Mouse (Mus musculus): ENCODE measurements around the gene Col13a1.

Col13a1 gene

GRCm38 (mm10) chr10:61909004-61909403 is 69.9 kb downstream of the Col13a1 start:
- in situ Hi-C loops (cut with MboI, MseI), result no loop called here

DNA sequence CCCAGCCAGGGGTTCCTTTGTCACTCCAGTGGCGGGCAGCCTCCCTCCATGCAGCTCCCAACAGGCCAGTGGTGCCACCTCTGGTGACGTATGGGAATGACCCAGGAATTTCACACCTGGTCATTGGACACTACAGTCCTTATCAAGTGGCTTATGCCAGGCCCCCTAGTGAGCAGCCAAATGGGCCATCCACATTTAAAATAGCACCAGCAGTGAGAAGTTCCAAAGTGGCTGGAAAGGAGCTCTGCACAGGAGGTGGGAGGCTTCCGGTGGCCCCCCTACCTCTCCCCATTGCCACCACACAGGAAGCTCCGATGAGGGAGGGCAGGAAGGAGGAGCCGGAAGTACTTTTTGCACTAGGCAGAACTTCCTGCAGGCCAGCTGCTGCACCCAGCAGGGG is 72.7 kb downstream of the Col13a1 start:
- in situ Hi-C loops (cut with MboI, MseI), result no loop called here

DNA sequence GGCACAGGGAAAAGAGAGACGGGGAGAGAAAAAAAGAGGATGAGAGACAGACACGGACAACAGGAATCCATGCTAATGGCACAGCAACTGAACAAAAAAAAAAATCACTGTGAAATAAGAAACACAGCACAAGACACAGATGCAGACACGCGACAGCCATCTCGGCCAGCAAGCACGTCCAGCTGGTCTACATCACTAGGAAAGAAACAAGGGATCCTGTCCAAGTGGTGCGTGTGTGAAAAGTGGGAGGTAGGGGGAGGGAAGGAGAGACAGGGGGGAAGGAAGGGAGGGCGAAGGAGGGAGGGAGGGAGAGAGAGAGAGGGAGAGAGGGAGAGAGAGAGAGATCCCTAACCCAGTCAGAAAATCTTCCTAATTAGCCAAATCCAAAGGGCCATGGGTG is 73.6 kb downstream of the Col13a1 start:
- in situ Hi-C loops (cut with MboI, MseI), result no loop called here

DNA sequence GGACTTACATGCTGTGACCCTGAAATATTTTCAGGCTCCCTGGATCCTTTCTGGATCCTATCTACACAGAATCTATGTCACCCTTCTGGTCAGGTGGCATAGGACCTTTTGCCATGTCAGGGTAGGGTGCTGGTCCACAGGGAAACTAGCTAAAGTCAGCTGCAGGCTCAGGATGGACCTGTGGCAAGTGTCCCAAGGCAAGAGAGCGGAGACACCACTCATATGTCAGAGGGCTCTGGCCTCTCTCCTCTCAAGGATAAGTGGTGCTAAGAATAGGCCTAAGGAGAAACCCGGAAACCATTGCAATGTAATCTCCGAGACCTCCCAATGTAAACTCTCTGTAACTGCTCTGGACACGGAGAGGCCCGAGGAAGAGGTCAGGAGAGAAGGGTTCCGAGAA is 80.8 kb downstream of the Col13a1 start:
- in situ Hi-C loops (cut with MboI, MseI), result no loop called here

GRCm38 (mm10) chr10:61894564-61894963 is 84.3 kb downstream of the Col13a1 start:
- in situ Hi-C loops (cut with MboI, MseI), result no loop called here

DNA sequence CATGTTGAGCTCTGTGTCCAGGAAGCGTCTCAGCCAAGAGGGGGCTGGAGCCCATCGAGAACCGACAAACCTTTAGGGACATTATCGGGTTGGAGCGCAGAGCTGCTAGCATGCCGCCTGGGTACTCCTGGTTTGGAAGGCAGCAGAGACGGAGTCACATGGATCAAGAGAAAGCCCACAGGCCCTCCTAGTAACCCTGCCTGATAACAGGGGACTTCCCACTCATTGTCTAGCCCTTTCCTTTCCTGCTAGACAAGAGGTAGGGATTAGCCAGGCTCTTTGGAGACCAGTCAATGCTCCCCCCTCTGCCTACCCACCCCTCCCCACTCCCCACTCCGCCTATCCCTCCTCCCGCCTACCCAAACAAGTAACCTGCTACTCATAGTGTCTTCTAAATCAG is 87.8 kb downstream of the Col13a1 start:
- in situ Hi-C loops (cut with MboI, MseI), result no loop called here

DNA sequence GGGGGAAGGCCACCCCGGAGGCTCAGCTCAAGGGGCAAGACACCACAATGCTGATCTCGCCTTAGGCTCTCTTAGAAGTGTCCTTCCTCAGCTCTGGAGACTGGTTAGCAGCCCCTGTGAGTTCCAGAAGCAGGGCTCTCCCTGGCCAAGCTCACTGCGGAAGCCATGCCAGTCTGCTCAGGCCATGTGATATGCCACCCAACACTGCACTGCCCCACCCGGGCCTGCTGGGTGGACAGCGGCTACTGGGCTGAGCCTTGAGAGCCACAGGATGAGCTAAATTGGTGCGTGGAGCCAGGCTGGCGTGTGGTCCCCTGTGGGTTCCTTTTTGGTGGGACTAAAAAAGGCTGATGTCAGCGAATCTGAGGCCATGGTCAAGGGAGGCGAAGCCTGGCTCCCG is 88.6 kb downstream of the Col13a1 start:
- in situ Hi-C loops (cut with MboI, MseI), result no loop called here

- in situ Hi-C loops (cut with MboI, MseI), result loop anchor here (10.0 kb wide), 1 partner anchor 225 kb away; no protein-coding TSS in a partner anchor
Observed at GRCm38 (mm10) chr10:61879427-61879826, 99.5 kb downstream of the Col13a1 start.

DNA sequence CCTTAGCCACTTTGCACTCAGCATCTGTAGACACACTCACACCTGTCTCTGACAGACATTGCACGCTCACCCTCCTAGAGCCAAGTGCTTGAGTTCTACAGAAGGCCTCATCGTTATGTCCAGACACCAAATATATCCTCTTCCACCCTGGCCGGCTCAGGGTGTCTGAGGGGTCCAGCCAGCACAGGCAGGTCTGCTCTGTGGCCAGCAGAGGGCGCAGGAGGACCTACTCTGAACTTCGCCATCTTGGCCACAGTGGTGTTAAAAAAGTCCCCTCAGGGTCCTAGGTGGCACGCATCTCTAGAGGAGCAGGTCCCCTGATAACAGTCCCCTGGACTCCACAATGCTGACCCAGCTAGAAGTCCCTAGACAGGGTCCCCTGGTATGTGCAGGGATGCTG is 101.1 kb downstream of the Col13a1 start:
- in situ Hi-C loops (cut with MboI, MseI), result loop anchor here (10.0 kb wide), 1 partner anchor 227 kb away; no protein-coding TSS in a partner anchor

GRCm38 (mm10) chr10:61869796-61870195 is 109.1 kb downstream of the Col13a1 start:
- in situ Hi-C loops (cut with MboI, MseI), result loop anchor here (10.0 kb wide), 1 partner anchor 235 kb away; no protein-coding TSS in a partner anchor

DNA sequence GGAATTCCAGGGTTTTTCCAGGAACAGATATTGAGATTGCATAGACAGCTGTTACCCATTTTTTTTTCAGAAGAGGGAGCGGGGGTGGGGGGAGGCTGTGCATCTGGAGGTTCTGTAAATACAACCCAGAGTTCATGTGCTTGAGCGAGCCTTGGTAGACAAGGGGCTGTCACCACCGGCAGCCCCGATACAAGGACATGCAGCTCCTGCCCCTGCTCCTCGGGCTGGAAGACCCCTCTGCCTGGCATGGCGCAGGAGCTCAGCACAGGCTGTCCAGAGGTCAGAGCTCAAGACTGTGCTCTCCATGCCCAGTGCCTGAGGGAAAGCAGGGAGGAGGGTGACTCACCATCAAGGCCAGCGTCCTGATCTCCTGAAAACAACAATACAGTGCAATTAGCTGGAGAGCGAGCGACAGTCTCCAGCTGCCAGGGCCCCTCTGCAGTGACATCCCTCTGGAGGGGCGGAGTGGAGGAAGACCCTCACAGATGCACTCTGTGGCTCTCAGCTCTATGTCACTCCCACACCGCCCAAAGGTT is 112.8 kb downstream of the Col13a1 start:
- in situ Hi-C loops (cut with MboI, MseI), result no loop called here

- in situ Hi-C loops (cut with MboI, MseI), result no loop called here
Observed at GRCm38 (mm10) chr10:61859451-61859850, 119.5 kb downstream of the Col13a1 start.

DNA sequence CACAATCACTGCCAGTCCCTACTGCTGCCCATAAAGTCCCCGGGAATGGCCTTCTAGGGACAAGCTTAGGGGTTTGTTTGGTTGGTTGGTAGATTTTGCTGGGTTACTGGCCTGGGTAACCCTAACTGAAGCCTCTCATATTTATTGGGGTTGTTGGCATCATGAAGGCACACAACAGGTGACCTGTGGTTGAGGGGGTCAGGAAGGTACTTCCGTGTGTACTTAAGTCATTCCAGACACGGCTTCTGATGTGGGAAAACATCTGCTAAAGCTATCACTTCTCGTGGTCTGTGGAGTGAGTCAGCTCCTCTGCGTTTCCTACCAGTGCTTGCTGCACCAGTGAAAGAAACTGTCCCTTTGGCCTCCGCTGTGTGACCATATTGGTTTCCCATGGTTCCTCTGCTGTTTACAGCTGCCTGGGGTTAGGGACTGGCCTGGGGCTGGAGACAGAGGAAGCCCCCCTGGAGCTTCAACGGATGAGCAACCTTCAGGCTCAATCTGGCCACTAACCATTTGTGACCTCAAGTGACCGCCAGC is 123.7 kb downstream of the Col13a1 start:
- in situ Hi-C loops (cut with MboI, MseI), result no loop called here

DNA sequence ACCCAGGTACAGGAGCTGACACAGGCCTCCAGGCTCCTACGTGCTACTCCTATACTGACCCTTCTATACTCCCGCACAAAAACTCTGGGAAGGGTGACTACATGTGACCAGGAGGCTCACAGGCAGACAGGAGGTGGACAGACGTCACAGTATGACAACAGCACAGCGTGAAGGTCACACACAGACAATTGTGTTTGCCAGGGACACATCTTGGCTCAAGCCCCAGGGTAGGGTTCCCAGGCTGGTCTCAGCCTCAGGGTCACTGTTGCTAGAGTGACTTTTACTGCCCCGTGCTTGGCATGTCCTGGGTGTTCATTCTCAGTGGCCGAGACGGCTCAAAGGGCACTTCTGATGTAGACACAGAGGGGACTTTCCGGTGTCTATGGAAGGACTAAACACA is 126.1 kb downstream of the Col13a1 start:
- in situ Hi-C loops (cut with MboI, MseI), result no loop called here

- in situ Hi-C loops (cut with MboI, MseI), result no loop called here
Observed at GRCm38 (mm10) chr10:61848553-61848952, 130.4 kb downstream of the Col13a1 start.

DNA sequence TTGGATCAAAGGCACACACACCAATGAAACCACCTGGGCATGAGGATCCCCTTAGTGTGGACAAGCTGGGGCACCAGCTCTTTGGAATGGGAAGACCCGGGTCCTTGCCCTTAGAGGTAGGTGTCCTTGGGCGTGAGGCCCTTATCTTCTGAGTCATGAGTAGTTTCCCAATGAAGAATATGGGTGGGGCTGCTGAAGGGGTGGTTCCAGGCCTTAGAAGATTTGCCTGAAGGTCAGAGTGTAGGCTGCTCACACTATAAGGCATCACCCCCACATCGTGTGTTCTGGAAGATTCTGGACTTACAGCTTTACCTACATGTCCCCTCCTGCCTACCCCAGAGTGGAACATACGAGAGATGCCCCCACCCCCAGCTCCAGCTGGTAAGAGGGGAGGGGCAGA is 133.4 kb downstream of the Col13a1 start:
- in situ Hi-C loops (cut with MboI, MseI), result no loop called here

- in situ Hi-C loops (cut with MboI, MseI), result no loop called here
Observed at GRCm38 (mm10) chr10:61844475-61844874, 134.4 kb downstream of the Col13a1 start.

DNA sequence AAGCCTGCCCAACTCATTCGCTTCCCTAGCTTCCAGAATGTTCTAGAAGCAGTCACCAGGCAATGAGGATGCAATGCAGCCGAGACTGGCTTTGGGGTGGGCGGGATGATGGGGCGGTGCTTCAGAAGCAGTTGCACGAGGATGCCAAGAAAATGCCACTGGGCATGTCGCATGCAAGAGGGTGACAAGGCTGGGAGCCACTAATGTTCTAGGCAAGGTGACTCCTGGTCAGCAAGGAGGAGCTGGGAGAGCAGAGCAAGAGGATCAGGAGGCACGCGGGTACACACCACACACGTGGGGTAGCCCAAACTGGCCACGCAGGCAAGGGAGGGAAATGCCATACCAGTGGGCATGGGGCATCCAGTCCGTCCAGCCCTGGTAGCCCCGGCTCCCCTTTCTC is 136.6 kb downstream of the Col13a1 start:
- in situ Hi-C loops (cut with MboI, MseI), result no loop called here

- in situ Hi-C loops (cut with MboI, MseI), result no loop called here
Observed at GRCm38 (mm10) chr10:61839326-61839725, 139.6 kb downstream of the Col13a1 start.

- in situ Hi-C loops (cut with MboI, MseI), result no loop called here
Observed at GRCm38 (mm10) chr10:61838769-61839168, 140.1 kb downstream of the Col13a1 start.

GRCm38 (mm10) chr10:61837286-61837685 is 141.6 kb downstream of the Col13a1 start:
- in situ Hi-C loops (cut with MboI, MseI), result no loop called here

DNA sequence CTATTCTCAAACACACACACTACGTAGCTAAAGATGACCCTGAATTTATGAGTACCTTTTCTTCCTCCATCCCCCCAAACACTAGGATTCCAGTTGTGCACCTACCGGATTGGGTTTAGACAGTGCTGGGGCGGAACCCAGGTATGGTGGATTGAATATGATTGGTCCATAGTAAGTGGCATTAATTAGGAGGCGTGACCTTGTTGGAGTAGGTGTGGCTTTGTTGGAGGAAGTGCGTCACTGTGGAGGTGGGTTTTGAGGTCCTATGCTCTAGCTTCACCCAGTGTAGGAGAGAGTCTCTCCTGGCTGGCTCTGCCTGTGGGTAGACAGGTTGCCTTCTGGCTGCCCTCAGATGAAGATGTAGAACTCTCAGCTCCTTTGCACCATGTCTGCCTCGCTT is 144.6 kb downstream of the Col13a1 start:
- in situ Hi-C loops (cut with MboI, MseI), result no loop called here

DNA sequence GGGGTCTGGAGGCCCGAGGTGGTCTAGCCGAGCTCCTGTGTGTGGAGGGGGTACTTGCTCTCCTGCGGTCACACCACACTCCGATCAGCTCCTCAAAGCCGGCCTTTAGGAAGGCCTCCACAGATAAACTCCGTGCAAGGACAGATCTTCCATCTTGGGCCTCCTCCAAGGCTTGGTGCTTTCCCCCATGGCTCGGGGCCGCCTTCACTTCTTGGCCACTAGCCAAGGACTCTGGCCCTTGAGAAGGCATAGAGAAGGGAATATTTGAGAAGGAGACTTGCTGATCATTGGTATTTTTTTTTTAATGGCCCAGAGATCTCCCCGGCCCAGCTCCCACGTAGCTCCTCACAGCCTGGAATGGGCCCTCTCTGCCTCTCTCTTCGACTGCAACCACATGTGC is 146.2 kb downstream of the Col13a1 start:
- in situ Hi-C loops (cut with MboI, MseI), result no loop called here

- in situ Hi-C loops (cut with MboI, MseI), result no loop called here
Observed at GRCm38 (mm10) chr10:61831741-61832140, 147.2 kb downstream of the Col13a1 start.

Measured in T-helper 2 cell (primary cell).